Mouse (Mus musculus) midbrain, embryonic 16.5 days (tissue): ENCODE measurements around the gene Irx6. TPM values are rescaled to one million over a fixed set of nuclear protein-coding genes. Genes with fewer than 3 reads are reported as not detected.

ENCODE experiments used
- ATAC-seq: fragments of 200-750 bp; cut with Nextera tagmentation; 2 replicates; pipeline ENCODE4 v1.8.0; 2017; ENCODE audit warnings: moderate TSS enrichment
- H3K27ac ChIP-seq: fragments of 300-500 bp; sonication (generic); 2 replicates; pipeline ENCODE4 v1.5.1; 2014; ENCODE audit warnings: mild to moderate bottlenecking, low read length, mixed read lengths
- H3K27me3 ChIP-seq: fragments of 300-500 bp; sonication (generic); 2 replicates; pipeline ENCODE4 v1.6.1; 2014; ENCODE audit warnings: low read depth, low read length, mixed read lengths; ENCODE audit not compliant: control insufficient read depth, insufficient read depth
- H3K36me3 ChIP-seq: fragments of 300-500 bp; sonication (generic); 2 replicates; pipeline ENCODE4 v1.6.1; 2014; ENCODE audit warnings: mild to moderate bottlenecking, low read length, moderate library complexity, mixed read lengths; ENCODE audit not compliant: control insufficient read depth, insufficient read depth
- H3K4me1 ChIP-seq: fragments of 300-500 bp; sonication (generic); 2 replicates; pipeline ENCODE4 v1.6.1; 2014; ENCODE audit warnings: mild to moderate bottlenecking, low read length, mixed read lengths; ENCODE audit not compliant: control insufficient read depth, insufficient read depth
- H3K4me2 ChIP-seq: fragments of 300-500 bp; sonication (generic); 2 replicates; pipeline ENCODE4 v1.6.1; 2014; ENCODE audit warnings: mild to moderate bottlenecking, low read length, mixed read lengths
- H3K4me3 ChIP-seq: fragments of 300-500 bp; sonication (generic); 2 replicates; pipeline ENCODE4 v1.5.1; 2014; ENCODE audit warnings: low read depth, mild to moderate bottlenecking, low read length, moderate library complexity, mixed read lengths
- H3K9ac ChIP-seq: fragments of 300-500 bp; sonication (generic); 2 replicates; pipeline ENCODE4 v1.6.1; 2014; ENCODE audit warnings: low read depth, low read length, mixed read lengths
- H3K9me3 ChIP-seq: fragments of 300-500 bp; sonication (generic); replicated peaks from 2 replicates; pipeline ENCODE4 v1.6.1; 2014; ENCODE audit warnings: mild to moderate bottlenecking, low read length, mixed read lengths; ENCODE audit not compliant: control insufficient read depth, poor library complexity, severe bottlenecking
- WGBS: fragments of 180-500 bp; shearing (Covaris S2); extraction: QIAGEN DNeasy Blood & Tissue Kit; methylation state at CpG from one replicate; pipeline ENCODE4 v1.1.7; 2014; 5-methylcytosine and 5-hydroxymethylcytosine counted together
- polyA plus RNA-seq: library from polyadenylated mRNA; unstranded; fragments of >200 nt; fragmentation: Nextera tagmentation; extraction: Ambion mirVana; gene quantifications from 2 replicates; pipeline ENCODE4 v1.2.1, GENCODE M21; 2015

Irx6 gene
- polyA plus RNA-seq, 1 experiment from 2014 or later, result 7.6 TPM

GRCm38 (mm10) chr8:92713286-92713685 lies 39.2 kb downstream of the Irx6 start:
- no peak for ATAC-seq
- H3K9me3 ChIP-seq, result no peaks in the 10 kb centered on the region
- no peak overlapping the region for H3K9ac ChIP-seq
- no peak overlapping the region for H3K4me3 ChIP-seq
- no peaks in the 10 kb centered on the region for H3K36me3 ChIP-seq
- no peaks in the 10 kb centered on the region for H3K4me1 ChIP-seq
- WGBS, result 75% methylated on average over 1 of the region's 1 CpGs
- no peaks in the 10 kb centered on the region for H3K27me3 ChIP-seq
- H3K4me2 ChIP-seq, result no peak overlapping the region
- no peak overlapping the region for H3K27ac ChIP-seq

GRCm38 (mm10) chr8:92717418-92717817 lies 43.3 kb downstream of the Irx6 start:
- no peak for ATAC-seq

GRCm38 (mm10) chr8:92718057-92718456 lies 44.0 kb downstream of the Irx6 start:
- H3K4me2 ChIP-seq, result no peak overlapping the region
- WGBS, result 77% methylated on average over 5 of the region's 5 CpGs
- no peak overlapping the region for H3K27ac ChIP-seq
- no peak overlapping the region for H3K4me3 ChIP-seq
- H3K4me1 ChIP-seq, result peaks cover 3% of the 10 kb centered on the region
- no peaks in the 10 kb centered on the region for H3K27me3 ChIP-seq
- H3K9ac ChIP-seq, result no peak overlapping the region
- no peaks in the 10 kb centered on the region for H3K36me3 ChIP-seq
- no peaks in the 10 kb centered on the region for H3K9me3 ChIP-seq
- no peak for ATAC-seq

More at GRCm38 (mm10) chr8:92717418-92717817, 43.3 kb downstream of the Irx6 start:
- H3K4me2 ChIP-seq, result no peak overlapping the region
- no peak overlapping the region for H3K9ac ChIP-seq
- no peaks in the 10 kb centered on the region for H3K36me3 ChIP-seq
- WGBS, result 81% methylated on average over 4 of the region's 4 CpGs
- no peaks in the 10 kb centered on the region for H3K27me3 ChIP-seq
- H3K27ac ChIP-seq, result no peak overlapping the region
- H3K4me3 ChIP-seq, result no peak overlapping the region
- no peaks in the 10 kb centered on the region for H3K9me3 ChIP-seq
- H3K4me1 ChIP-seq, result peaks cover 3% of the 10 kb centered on the region

GRCm38 (mm10) chr8:92721266-92721935 lies 47.3 kb downstream of the Irx6 start:
- ATAC-seq, result peak; percentile 94
- 34% methylated on average over 12 of the region's 12 CpGs for WGBS
- H3K4me1 ChIP-seq, result peaks cover 8% of the 10 kb centered on the region
- H3K9ac ChIP-seq, result no peak overlapping the region
- no peak overlapping the region for H3K4me3 ChIP-seq
- no peak overlapping the region for H3K4me2 ChIP-seq
- no peaks in the 10 kb centered on the region for H3K27me3 ChIP-seq
- no peaks in the 10 kb centered on the region for H3K36me3 ChIP-seq
- H3K9me3 ChIP-seq, result no peaks in the 10 kb centered on the region
- no peak overlapping the region for H3K27ac ChIP-seq

- Histone ChIP-seq H3K4me3 (no peak overlapping the region), H3K4me1 (peaks cover 8% of the 10 kb centered on the region), H3K27ac (no peak overlapping the region), H3K9me3 (no peaks in the 10 kb centered on the region), H3K36me3 (no peaks in the 10 kb centered on the region), H3K27me3 (no peaks in the 10 kb centered on the region), H3K9ac (no peak overlapping the region), H3K4me2 (no peak overlapping the region)
- peak; percentile 7; the same call in 1 of the 2 replicates for ATAC-seq
- 15% methylated on average over 8 of the region's 8 CpGs for WGBS
These were observed 47.8 kb downstream of the Irx6 start for GRCm38 (mm10) chr8:92721936-92722321.

- H3K9ac ChIP-seq, result no peak overlapping the region
- H3K9me3 ChIP-seq, result no peaks in the 10 kb centered on the region
- 34% methylated on average over 6 of the region's 6 CpGs for WGBS
- no peak overlapping the region for H3K4me2 ChIP-seq
- H3K27ac ChIP-seq, result no peak overlapping the region
- H3K4me1 ChIP-seq, result peaks cover 8% of the 10 kb centered on the region
- peaks cover 3% of the 10 kb centered on the region; the same call in 1 of the 2 replicates for H3K27me3 ChIP-seq
- no peaks in the 10 kb centered on the region for H3K36me3 ChIP-seq
- H3K4me3 ChIP-seq, result no peak overlapping the region
- ATAC-seq, result no peak
These were observed 49.2 kb downstream of the Irx6 start for GRCm38 (mm10) chr8:92723320-92723719.

- no peak overlapping the region for H3K4me3 ChIP-seq
- 27% methylated on average over 7 of the region's 7 CpGs for WGBS
- peaks cover 3% of the 10 kb centered on the region; the same call in 1 of the 2 replicates for H3K27me3 ChIP-seq
- no peak for ATAC-seq
- H3K36me3 ChIP-seq, result no peaks in the 10 kb centered on the region
- H3K9ac ChIP-seq, result no peak overlapping the region
- no peaks in the 10 kb centered on the region for H3K9me3 ChIP-seq
- no peak overlapping the region for H3K4me2 ChIP-seq
- no peak overlapping the region for H3K27ac ChIP-seq
- H3K4me1 ChIP-seq, result peaks cover 8% of the 10 kb centered on the region
These were observed 49.9 kb downstream of the Irx6 start for GRCm38 (mm10) chr8:92723947-92724346.

- peaks cover 3% of the 10 kb centered on the region; the same call in 1 of the 2 replicates for H3K27me3 ChIP-seq
- ATAC-seq, result no peak
- H3K27ac ChIP-seq, result no peak overlapping the region
- no peaks in the 10 kb centered on the region for H3K36me3 ChIP-seq
- peaks cover 8% of the 10 kb centered on the region for H3K4me1 ChIP-seq
- H3K4me3 ChIP-seq, result no peak overlapping the region
- no peak overlapping the region for H3K9ac ChIP-seq
- WGBS, result 61% methylated on average over 8 of the region's 8 CpGs
- H3K4me2 ChIP-seq, result no peak overlapping the region
- H3K9me3 ChIP-seq, result no peaks in the 10 kb centered on the region
These were observed 50.3 kb downstream of the Irx6 start for GRCm38 (mm10) chr8:92724359-92724758.
